Mouse (Mus musculus) Patski (cell line): ENCODE data around the gene Pla2g6. TPM values are rescaled to one million over a fixed set of nuclear protein-coding genes. Genes with fewer than 3 reads are reported as not detected.

Experiments
- ATAC-seq: fragments of 100-300 bp; one replicate; pipeline ENCODE4 v1.8.0; 2021
- CTCF ChIA-PET: fragments of 350-600 bp; sonication (Branson Sonifier 250); formaldehyde crosslinking; loops from one replicate; lab custom pipeline; 2022; ENCODE audit warnings: inconsistent platforms; lab: Charles Lee
- POLR2A ChIA-PET: fragments of 350-600 bp; sonication (Branson Sonifier 250); formaldehyde crosslinking; loops from one replicate; lab custom pipeline; 2022; ENCODE audit warnings: antibody characterized with exemption, inconsistent platforms; lab: Charles Lee
- DNase-seq: peaks from one replicate; pipeline ENCODE4 v3.0.0-alpha.2; 2011; ENCODE audit warnings: low read depth, low spot score
- H3K27me3 ChIP-seq: fragments of 371-371 bp; one replicate; pipeline ENCODE4 v1.5.1; 2021
- CTCF ChIP-seq: fragments of 100-300 bp; IDR thresholded peaks from one replicate; pipeline ENCODE4 v1.5.1; 2021
- in situ Hi-C: fragments of 300-500 bp; cut with MboI; formaldehyde crosslinking; loops from 3 replicates; pipeline ENCODE4 v1.11.1; 2018; ENCODE audit warnings: low pct_unique_long_range_greater_than_20kb, mixed read lengths
- polyA plus RNA-seq: library from polyadenylated mRNA; unstranded; gene quantifications from one replicate; pipeline ENCODE4 v1.2.3, GENCODE M21; 2021

Pla2g6 gene
- polyA plus RNA-seq, 1 experiment from 2014 or later: 32.8 TPM

- in situ Hi-C loops: no loop called here
- DNase-seq (no peak), ATAC-seq (no peak)
- POLR2A ChIA-PET: no interaction called here
- H3K27me3 ChIP-seq: no peaks in the 10 kb centered on the region
- CTCF ChIA-PET: no interaction called here
- no peak for TF ChIP-seq CTCF
These were observed 7.0 kb upstream of the Pla2g6 start for GRCm38 (mm10) chr15:79335061-79335655.

- CTCF ChIA-PET: no interaction called here
- no peak for DNase-seq
- ATAC-seq: no peak
These were observed 5.2 kb upstream of the Pla2g6 start for GRCm38 (mm10) chr15:79333409-79333808.

GRCm38 (mm10) chr15:79330521-79330920, 2.3 kb upstream of the Pla2g6 start:
- in situ Hi-C loops: no loop called here
- no peak for TF ChIP-seq CTCF
- CTCF ChIA-PET: interaction anchor here (1.4 kb wide), 1 partner anchor 88 kb away, joined by 3 read pairs; no protein-coding TSS in a partner anchor
- ATAC-seq (no peak), DNase-seq (no peak)
- POLR2A ChIA-PET: interaction anchor here (1.0 kb wide), 1 partner anchor 14 kb away, joined by 3 read pairs; no protein-coding TSS in a partner anchor
- H3K27me3 ChIP-seq: no peaks in the 10 kb centered on the region

More at GRCm38 (mm10) chr15:79333409-79333808, 5.2 kb upstream of the Pla2g6 start:
- TF ChIP-seq CTCF: no peak
- H3K27me3 ChIP-seq: no peaks in the 10 kb centered on the region
- in situ Hi-C loops: no loop called here
- POLR2A ChIA-PET: no interaction called here

- no peak for TF ChIP-seq CTCF
- no peaks in the 10 kb centered on the region for H3K27me3 ChIP-seq
- in situ Hi-C loops: no loop called here
- DNase-seq (no peak), ATAC-seq (no peak)
- CTCF ChIA-PET: interaction anchor here (1.4 kb wide), 1 partner anchor 87 kb away, joined by 3 read pairs; no protein-coding TSS in a partner anchor
- POLR2A ChIA-PET: interaction anchor here (1.0 kb wide), 1 partner anchor 14 kb away, joined by 3 read pairs; no protein-coding TSS in a partner anchor
These were observed 1.8 kb upstream of the Pla2g6 start for GRCm38 (mm10) chr15:79329979-79330363.

- in situ Hi-C loops: no loop called here
- no peak for TF ChIP-seq CTCF
- POLR2A ChIA-PET: interaction anchor here (1.0 kb wide), 1 partner anchor 15 kb away, joined by 3 read pairs; no protein-coding TSS in a partner anchor
- ATAC-seq (no peak), DNase-seq (no peak)
- no peaks in the 10 kb centered on the region for H3K27me3 ChIP-seq
- CTCF ChIA-PET: no interaction called here
These were observed 1.3 kb upstream of the Pla2g6 start for GRCm38 (mm10) chr15:79329346-79329978.

GRCm38 (mm10) chr15:79328939-79329275, 717 bp upstream of the Pla2g6 start:
- no peak for DNase-seq
- H3K27me3 ChIP-seq: no peaks in the 10 kb centered on the region
- no peak for TF ChIP-seq CTCF
- in situ Hi-C loops: no loop called here
- ATAC-seq: no peak
- ChIA-PET CTCF (no interaction called here), POLR2A (no interaction called here)

GRCm38 (mm10) chr15:79326971-79327961, 924 bp downstream of the Pla2g6 start:
- ChIA-PET CTCF (interaction anchor here (0.8 to 0.9 kb wide), 2 partner anchors 19 to 20 kb away, joined by 3 read pairs; partner anchors contain the start of gene Maff), POLR2A (interaction anchor here (1.0 kb wide), 1 partner anchor 19 kb away, joined by 4 read pairs; the partner anchor contains the start of gene Maff)
- ATAC-seq: peak; percentile 38
- DNase-seq: no peak
- no peaks in the 10 kb centered on the region for H3K27me3 ChIP-seq
- no peak for TF ChIP-seq CTCF
- in situ Hi-C loops: no loop called here

- no peak for ATAC-seq
- no peak for TF ChIP-seq CTCF
- in situ Hi-C loops: no loop called here
- ChIA-PET POLR2A (no interaction called here), CTCF (no interaction called here)
- H3K27me3 ChIP-seq: no peaks in the 10 kb centered on the region
- no peak for DNase-seq
These were observed 1.9 kb downstream of the Pla2g6 start for GRCm38 (mm10) chr15:79326264-79326663.

- CTCF ChIA-PET: no interaction called here
- in situ Hi-C loops: no loop called here
These were observed 2.4 kb downstream of the Pla2g6 start for GRCm38 (mm10) chr15:79325742-79326141.

GRCm38 (mm10) chr15:79324373-79324772, 3.8 kb downstream of the Pla2g6 start:
- TF ChIP-seq CTCF: no peak
- ChIA-PET POLR2A (interaction anchor here (1.0 kb wide), 1 partner anchor 22 kb away, joined by 3 read pairs; the partner anchor contains the start of gene Maff), CTCF (no interaction called here)
- ATAC-seq (no peak), DNase-seq (no peak)
- H3K27me3 ChIP-seq: no peaks in the 10 kb centered on the region
- in situ Hi-C loops: no loop called here

More at GRCm38 (mm10) chr15:79325742-79326141, 2.4 kb downstream of the Pla2g6 start:
- POLR2A ChIA-PET: no interaction called here
- ATAC-seq (no peak), DNase-seq (no peak)
- no peak for TF ChIP-seq CTCF
- no peaks in the 10 kb centered on the region for H3K27me3 ChIP-seq
